Mouse (Mus musculus): Measurements from ENCODE around the gene Tmem44.

Gene Tmem44

DNA sequence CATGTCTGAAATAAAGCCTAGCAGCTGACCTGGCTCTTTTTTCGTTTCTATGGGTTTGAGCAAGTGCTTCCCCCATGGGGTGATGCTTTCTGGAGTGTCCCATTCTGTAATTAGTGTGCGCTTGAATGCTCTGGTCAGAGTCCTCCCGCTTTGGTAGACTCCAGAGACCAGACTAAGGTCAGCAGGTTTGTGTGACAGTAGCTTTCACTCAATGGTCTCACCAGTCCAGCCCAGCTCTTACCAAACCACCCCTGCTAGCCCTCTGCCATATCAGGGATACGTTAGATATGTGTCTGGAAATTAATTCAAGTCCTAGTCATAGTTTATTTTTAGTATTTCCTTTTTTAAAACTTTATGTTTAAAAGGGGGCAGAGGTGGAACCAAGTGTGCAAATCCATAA is 10.0 kb upstream of the Tmem44 start:
- in situ Hi-C loops (cut with MboI; ENCODE audit: low pct_unique_long_range_greater_than_20kb in 1 of 2, low sequenced_read_pairs in 2 of 2, unreplicated experiment in 1 of 2): no loop called here

DNA sequence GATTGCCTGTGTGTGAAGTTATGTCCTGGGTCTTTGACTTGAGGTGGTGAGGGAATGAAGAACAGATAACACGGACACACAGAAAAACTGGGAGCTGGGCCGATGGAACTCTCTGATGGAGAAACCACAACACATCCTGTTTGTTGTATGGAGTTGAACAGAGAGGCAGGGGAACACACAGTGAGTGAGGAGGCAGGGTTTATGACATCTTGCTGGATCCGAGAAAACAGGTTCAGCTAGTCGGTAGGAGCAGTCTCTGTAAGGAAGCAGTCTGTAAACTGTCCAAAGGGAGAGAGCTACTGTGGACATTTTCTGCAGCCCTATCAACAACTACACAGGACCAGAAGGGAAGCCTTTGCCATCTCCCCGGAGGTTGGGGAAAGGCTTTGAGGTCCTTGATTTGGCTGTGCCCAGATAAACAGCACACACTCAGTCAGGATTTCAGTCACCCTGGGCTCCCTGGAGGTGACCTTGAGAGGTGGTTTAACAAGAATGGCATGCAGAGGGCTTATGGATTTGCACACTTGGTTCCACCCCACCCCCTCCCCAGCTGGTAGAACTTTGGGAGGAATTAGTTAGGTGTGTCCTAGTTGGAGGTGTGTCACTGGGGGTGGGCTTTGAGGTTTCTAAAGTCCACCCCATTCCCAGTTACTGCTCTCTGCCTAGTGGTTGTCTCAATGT is 8.8 kb upstream of the Tmem44 start:
- in situ Hi-C loops (cut with MboI; ENCODE audit: low pct_unique_long_range_greater_than_20kb in 1 of 2, low sequenced_read_pairs in 2 of 2, unreplicated experiment in 1 of 2): no loop called here

DNA sequence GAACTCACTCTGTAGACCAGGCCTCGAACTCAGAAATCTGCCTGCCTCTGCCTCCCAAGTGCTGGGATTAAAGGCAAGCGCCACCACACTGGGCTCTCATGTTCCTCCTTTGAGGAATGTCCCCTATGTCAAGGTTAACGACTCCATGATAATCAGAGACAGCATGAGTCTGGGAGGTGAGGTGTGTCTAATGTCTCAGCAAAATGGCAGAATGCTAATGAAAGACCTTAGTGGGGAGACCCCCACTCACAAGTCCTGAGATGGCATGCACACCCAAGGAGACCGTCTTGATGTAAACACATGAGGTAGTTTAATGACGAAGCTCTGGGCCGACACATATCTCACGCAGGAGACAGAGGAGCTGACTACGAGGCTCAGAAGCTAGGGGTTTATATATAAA is 3.5 kb upstream of the Tmem44 start:
- in situ Hi-C loops (cut with MboI; ENCODE audit: low pct_unique_long_range_greater_than_20kb in 1 of 2, low sequenced_read_pairs in 2 of 2, unreplicated experiment in 1 of 2): no loop called here

DNA sequence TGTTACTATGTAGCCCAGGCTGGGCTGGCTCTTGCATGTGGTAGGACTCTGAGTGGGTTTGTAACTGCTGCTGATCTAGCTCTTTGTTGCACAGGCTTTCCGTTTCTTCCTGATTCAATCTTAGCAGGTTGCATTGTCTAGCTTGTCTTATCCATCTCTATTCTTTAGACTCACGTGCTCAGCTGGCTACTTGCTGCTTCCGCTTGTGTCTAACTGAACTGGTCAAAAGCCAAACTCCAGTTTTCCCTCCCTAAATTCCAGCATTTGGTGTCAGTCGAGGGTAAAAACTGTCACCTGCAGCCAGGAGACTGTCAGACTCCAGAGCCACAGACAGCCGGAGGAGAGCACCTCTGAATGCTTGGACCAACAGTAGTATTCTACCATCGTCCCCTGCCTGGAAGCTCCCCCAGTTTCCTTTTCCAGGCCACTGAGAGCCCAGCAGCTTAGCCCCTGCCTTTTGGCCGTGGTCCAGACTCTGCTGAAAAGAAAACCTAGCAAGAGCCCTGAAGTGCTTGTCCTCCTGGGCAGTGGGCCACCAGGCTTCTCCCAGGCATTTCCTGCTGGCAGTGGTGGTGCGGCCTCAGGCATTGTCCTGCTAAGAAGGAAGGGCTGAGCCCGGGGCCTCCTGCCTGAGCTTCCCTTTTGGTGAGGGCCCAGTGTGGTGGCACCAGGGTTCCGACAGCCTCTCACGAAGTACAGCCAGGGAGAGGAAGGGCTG is 2.1 kb upstream of the Tmem44 start:
- in situ Hi-C loops (cut with MboI; ENCODE audit: low pct_unique_long_range_greater_than_20kb in 1 of 2, low sequenced_read_pairs in 2 of 2, unreplicated experiment in 1 of 2): no loop called here

GRCm38 (mm10) chr16:30549966-30550747 is 485 bp downstream of the Tmem44 start:
- in situ Hi-C loops (cut with MboI; ENCODE audit: low pct_unique_long_range_greater_than_20kb in 1 of 2, low sequenced_read_pairs in 2 of 2, unreplicated experiment in 1 of 2): no loop called here

DNA sequence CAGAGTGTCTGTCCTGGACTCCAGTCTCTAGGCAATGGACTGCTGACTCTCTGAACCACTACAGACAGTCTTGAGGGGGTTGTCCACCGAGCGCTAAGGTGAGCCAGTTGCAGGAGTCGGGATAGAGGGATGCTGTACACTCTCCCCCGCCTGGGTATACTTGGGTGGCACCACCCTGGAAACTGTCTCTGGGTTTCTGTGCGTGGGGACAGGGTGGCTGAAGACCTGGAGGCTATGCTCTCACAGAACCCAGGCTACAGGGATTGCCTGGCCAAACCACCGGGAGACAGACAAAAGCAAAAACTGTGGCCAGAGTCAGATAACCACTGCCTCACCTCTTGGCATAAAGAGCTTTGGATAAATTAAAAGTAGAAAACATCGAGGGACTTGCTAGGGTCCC is 1.1 kb downstream of the Tmem44 start:
- in situ Hi-C loops (cut with MboI; ENCODE audit: low pct_unique_long_range_greater_than_20kb in 1 of 2, low sequenced_read_pairs in 2 of 2, unreplicated experiment in 1 of 2): no loop called here

DNA sequence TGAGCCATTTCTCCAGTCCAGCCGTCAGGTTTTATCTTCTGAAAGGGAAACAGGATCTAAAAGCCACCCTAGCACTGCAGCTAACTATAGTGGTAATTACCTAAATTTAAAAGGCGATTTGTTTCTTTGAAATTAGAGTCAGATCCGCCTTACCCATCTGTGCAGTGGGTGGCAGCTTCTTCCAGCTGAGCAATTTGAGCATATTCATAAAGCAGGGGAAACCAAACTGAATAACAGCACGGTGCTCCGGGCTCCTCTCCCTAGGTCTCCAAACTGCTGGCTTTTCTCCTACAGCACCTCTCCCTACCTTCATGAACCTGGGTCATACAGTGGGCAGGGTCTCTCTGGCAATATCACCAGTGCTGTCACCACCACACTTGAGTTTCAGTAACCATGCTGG is 2.4 kb downstream of the Tmem44 start:
- in situ Hi-C loops (cut with MboI; ENCODE audit: low pct_unique_long_range_greater_than_20kb in 1 of 2, low sequenced_read_pairs in 2 of 2, unreplicated experiment in 1 of 2): no loop called here

DNA sequence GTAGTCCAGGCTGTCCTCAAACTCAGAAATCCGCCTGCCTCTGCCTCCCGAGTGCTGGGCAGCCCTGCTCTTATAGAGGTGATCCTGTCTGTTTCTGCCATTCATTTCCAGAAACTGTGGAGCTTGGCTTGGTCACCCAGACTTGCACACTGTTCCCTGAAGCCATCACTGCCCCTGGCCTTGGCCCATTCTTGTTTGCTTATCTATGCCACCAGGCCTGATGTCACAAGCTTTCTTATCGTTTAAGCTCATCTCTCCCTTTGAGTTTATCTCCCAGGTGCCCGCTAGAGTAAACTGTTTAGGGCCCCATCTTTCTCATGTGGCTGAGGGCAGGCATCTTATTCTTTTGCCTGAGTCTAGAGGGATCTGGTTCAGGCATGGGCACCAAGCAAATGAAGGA is 5.9 kb downstream of the Tmem44 start:
- in situ Hi-C loops (cut with MboI; ENCODE audit: low pct_unique_long_range_greater_than_20kb in 1 of 2, low sequenced_read_pairs in 2 of 2, unreplicated experiment in 1 of 2): no loop called here

DNA sequence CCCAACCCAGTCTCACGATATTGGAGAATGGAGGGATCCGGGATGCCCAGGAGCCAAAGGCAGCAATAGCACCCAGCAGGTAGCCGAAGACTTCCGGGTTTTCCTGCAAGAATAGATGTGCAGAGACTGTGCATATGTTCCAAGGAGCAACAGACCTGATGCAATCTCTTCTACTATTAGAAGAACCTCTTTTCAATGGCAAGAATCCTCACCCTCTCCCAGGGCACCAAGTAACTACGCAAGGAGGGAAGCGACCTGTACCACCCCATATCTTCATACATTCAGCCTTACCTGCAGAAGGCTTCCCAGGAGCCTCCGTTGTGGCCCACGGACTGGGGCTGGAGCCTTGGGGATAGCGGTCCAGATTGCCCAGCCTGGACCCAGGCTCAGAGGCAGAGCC is 7.3 kb downstream of the Tmem44 start:
- in situ Hi-C loops (cut with MboI; ENCODE audit: low pct_unique_long_range_greater_than_20kb in 1 of 2, low sequenced_read_pairs in 2 of 2, unreplicated experiment in 1 of 2): no loop called here

- in situ Hi-C loops (cut with MboI; ENCODE audit: low pct_unique_long_range_greater_than_20kb in 1 of 2, low sequenced_read_pairs in 2 of 2, unreplicated experiment in 1 of 2): no loop called here
Observed at GRCm38 (mm10) chr16:30542826-30543225, 7.8 kb downstream of the Tmem44 start.

- in situ Hi-C loops (cut with MboI; ENCODE audit: low pct_unique_long_range_greater_than_20kb in 1 of 2, low sequenced_read_pairs in 2 of 2, unreplicated experiment in 1 of 2): no loop called here
Observed at GRCm38 (mm10) chr16:30540107-30541001, 10.3 kb downstream of the Tmem44 start.

DNA sequence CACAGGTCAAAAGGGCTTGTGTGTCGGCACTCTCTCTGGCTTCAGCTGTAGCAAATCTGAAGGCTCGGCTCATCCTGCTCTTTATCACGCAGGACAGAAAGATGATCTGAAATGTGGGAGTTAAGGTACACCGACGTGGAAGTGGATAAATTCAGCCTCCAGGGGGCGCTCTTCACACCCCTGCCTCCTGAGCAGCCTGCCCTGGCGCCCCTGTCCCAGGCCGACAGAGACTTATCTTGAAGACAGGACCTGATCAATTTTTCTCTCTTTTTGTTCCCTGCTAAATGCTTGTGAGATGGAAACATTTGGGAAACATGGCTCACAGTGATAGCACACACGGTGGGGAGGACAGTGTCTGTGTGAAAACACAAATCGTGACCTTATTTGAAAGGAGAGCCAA is 11.2 kb downstream of the Tmem44 start:
- in situ Hi-C loops (cut with MboI; ENCODE audit: low pct_unique_long_range_greater_than_20kb in 1 of 2, low sequenced_read_pairs in 2 of 2, unreplicated experiment in 1 of 2): no loop called here

DNA sequence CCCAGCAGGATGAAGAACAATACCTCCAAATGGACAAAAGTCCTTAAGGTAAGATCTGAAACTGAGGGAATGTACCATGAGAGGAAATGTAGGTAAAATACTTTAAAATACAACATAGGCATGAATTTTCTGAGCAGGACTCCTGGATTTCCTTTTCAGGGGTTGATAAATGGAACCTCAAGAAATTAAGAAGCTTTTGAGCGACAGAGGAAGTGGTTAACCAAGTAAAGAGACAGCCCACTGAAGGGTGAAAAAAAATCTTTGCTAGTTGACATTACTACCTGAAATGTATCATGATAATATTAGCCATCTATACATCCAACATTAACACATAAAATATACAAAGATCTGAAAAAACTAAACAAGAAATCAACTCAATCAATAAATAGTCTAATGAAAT is 15.6 kb downstream of the Tmem44 start:
- in situ Hi-C loops (cut with MboI; ENCODE audit: low pct_unique_long_range_greater_than_20kb in 1 of 2, low sequenced_read_pairs in 2 of 2, unreplicated experiment in 1 of 2): no loop called here

DNA sequence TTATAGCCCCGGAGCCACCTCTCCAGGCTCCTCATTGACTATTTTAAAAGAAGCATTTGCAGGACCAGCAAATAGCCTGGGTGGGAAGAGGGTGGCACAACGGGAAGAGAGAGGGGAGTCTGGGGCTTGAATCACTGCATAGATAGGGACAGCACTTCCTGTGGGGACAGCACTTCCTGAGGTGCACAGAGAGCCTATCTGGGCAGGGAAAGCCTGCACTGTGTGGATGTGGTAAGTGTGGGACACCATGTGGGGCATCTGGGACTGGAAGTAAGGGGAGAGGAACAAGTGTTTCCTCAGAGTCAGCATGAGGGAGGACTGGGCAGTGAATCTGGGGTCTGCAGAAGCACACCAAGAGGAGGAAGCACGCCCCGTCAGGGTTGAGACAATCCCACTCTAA is 17.1 kb downstream of the Tmem44 start:
- in situ Hi-C loops (cut with MboI; ENCODE audit: low pct_unique_long_range_greater_than_20kb in 1 of 2, low sequenced_read_pairs in 2 of 2, unreplicated experiment in 1 of 2): no loop called here

DNA sequence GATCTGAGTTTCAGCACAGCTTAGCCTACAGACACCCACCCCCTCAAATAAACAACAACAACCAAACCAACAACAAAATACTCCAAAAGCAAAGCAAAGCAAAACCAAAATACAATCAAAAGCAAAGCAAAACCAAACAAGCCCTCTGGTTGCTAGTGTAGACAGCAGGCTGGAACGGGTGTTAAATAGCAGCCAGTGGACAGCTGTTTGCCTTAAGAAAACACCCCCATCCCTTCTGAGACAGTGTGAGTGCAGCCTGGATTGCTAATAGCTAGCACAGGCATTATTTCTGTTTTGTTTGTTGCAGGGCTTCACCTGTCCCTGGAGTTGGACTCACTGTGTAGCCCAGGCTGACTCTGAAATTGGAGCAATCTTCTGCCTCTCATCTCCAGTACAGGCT is 17.7 kb downstream of the Tmem44 start:
- in situ Hi-C loops (cut with MboI; ENCODE audit: low pct_unique_long_range_greater_than_20kb in 1 of 2, low sequenced_read_pairs in 2 of 2, unreplicated experiment in 1 of 2): no loop called here

DNA sequence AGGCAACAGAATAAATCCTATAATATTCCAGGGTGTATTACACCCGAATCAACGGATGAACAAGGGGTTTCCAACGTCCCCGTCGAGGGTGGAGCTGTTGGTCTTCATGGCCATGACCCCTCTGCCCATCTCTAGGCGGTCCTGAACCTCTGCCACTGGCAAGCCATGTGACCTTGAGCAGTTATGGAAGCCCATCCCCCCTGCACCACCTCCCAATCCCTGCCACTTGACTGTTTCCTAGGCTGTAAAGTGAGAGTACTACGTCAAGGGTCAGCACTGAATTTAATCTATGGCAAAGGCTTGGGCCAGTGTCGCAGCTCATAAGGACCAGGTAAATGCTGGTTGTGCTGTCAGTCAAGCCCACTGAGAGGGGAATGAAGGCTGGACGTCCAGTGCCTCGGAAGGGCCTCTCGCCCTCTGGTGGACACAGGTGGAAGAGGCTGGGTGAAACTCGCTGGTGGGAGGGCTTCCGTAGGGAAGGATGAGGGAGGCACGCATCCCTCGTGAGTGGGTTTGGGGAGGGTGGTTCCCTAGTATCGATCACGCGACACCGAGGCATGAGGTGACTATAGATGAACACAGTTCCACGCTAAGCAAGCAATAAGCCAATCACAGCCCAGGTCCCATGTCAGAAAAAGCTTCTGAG is 18.8 kb downstream of the Tmem44 start:
- in situ Hi-C loops (cut with MboI; ENCODE audit: low pct_unique_long_range_greater_than_20kb in 1 of 2, low sequenced_read_pairs in 2 of 2, unreplicated experiment in 1 of 2): no loop called here

GRCm38 (mm10) chr16:30530815-30531214 is 19.8 kb downstream of the Tmem44 start:
- in situ Hi-C loops (cut with MboI; ENCODE audit: low pct_unique_long_range_greater_than_20kb in 1 of 2, low sequenced_read_pairs in 2 of 2, unreplicated experiment in 1 of 2): no loop called here

- in situ Hi-C loops (cut with MboI; ENCODE audit: low pct_unique_long_range_greater_than_20kb in 1 of 2, low sequenced_read_pairs in 2 of 2, unreplicated experiment in 1 of 2): no loop called here
Observed at GRCm38 (mm10) chr16:30528386-30528785, 22.3 kb downstream of the Tmem44 start.

All from mouse embryonic stem cell (cell line).